Mouse (Mus musculus): ENCODE results near the gene Ldlrap1.

Gene Ldlrap1

DNA sequence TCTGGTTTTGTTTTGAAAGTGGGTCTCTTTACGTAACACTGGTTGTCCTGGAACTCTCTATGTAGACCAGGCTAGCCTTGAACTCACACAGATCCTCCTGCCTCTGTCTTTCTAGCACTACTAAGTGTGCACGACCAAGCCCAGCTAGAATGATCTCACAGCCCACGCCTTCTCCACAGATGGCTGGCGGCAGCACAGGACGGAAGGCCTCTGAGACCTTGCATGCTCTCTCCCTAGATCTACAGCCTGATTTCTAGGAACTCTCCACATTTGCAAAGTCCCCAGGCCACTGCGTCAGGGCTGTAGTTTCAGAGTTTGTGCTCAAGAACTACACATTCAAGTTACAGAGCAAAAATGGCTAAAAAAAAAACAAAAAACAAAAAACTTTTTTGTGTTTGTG lies 6.3 kb upstream of the Ldlrap1 start:
- DNase-seq, result no peak

DNA sequence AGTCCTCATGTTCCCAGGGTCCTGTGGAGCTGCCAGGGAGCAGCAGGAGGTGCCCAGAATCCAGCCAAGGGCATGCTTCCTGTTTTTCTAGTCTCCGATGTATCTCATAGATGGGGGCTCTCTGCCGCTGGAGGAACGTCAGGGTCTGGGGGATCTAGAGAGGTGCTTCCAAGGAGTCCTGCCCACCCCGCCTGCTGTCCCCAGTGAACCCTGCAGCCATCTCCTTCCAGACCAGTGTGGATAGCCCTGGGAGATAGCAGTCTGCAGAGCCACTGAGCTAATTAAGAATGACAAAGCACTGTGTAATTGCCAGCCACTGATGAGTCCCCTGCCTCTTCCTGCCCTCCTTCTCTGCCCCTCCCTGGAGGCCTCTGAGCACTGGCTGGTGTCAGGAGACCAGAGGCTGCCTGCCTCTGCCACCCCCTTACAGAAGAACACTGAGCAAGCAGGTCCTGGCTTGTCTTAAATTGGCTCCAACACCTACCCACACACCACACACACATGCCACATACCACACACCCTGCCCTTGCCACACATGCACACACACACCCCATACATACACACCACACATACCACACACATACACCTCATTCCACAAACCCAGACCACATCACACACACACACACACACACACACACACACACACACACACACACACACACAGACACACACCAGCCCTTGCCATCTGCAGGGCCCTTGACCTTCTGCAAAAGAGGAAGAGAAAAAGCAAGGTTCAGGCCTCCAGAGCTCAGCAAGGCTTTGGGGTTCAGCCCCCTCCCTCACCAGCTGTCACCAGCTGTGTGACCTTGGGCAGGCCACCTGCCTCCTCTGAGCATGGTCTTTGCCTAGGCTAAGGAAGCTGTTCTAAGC lies 5.2 kb upstream of the Ldlrap1 start:
- DNase-seq, result peak; percentile 54 to 79

DNA sequence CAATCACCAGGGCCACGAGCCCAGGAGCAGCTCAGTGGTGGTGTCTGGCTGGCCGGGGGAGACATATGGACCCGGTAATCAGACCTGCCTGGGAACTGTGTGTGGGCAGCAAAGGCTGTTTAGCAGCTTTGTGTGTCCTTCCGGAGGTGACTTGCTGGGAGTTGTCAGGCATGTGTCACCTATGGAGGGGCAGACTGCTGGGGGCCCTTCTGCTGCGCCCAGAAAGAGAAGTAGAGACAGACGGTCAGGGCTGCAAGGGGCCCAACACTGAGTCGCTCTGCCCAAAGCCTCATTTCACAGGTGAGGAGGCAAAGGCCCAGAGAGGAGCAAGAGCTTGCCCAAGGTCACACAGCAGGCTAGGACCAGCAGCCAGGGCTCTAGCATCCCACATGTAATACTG lies 2.1 kb upstream of the Ldlrap1 start:
- DNase-seq, result no peak

DNA sequence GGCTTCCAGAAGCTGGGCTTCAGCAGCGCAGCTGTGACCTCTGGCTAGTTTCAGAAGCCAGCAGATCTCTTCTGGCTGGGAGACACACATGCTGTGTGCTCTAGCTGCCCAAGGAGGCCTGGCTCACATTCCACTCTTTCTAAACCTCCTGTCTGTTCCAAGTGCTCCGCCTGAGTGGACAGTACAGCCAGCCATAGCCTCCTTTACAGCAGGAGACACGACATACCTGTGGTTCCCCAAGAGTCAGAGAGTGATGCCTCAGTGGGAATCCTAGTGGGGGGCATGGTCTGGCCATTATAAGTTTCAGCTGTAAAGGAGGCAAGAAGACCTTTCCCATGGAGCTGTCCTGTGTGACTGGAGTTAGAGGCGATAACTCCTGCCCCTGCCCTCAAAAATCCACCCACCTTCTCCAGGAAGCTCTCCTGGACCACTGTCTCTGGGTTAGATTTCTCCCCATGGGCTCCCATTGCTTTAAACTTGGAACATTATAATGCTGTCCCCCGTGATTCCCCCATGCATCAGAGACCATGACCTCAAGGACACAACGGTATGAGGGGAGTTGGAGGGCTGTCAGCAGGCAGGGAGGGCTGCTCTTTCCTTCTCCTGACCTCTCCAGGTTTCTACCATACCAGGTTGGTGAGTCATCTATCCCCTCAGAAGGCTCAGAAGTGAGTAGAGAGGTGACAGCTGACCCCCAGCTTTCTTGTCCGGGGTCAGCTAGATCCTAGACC lies 1.4 kb upstream of the Ldlrap1 start:
- DNase-seq, result no peak

DNA sequence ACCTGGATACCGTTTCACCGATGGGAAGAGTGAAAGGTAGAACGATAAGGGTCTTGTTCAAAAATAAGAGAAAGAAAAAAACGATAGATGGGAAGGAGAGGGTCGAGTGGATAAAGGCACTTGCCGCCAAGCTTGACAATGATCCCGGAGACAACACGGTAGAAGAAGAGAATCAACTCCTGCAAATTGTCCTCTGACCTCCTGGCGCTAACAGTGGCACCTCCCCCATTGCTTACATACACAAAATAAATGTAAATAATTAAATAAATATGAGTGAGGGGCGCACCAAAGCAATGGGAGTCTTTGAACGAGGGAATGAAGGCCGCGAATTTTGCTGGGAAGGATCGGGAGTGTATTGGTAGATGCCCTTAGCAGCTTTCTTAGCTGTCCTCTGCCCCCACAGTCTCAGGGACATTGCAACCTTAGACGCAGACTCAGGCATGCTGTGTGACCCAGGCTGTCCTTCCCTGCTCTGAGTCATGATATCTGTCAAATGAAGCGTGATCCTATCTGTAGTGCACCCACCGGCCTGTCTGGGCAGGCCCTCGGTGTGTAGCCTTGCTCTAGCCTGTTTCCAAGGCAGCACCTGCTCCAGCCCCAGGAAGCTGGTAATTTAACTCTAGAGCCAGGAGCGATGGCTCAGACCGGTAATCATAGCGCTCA lies 533 bp upstream of the Ldlrap1 start:
- DNase-seq, result no peak

DNA sequence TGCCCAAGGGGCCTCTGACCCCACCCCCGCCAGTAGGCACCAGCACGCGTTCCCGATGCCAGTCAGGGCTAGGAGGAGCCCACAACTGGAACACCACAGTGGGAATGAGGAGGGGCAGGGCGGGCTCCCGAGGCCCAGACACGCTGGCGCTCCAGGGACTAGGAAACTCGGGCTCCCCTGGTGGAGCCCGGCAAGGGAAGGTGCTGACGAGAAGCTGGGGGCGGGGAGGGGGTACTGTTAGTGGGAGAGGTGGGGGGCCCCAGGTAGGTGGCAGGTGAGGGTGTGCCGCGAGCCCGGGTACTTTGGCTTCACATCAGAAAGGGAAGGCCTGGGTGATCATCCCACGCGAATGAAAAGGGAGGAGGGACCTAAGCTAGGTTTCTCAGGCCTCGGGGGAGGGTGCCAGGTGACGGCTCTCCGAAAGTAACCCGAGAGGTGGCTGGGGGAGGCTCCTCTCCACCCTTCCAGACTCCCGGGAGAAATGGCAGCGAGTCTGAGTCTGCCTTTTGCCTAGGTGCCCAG lies 859 bp downstream of the Ldlrap1 start:
- peak in 1 of 2 experiments; percentile 38 for DNase-seq

DNA sequence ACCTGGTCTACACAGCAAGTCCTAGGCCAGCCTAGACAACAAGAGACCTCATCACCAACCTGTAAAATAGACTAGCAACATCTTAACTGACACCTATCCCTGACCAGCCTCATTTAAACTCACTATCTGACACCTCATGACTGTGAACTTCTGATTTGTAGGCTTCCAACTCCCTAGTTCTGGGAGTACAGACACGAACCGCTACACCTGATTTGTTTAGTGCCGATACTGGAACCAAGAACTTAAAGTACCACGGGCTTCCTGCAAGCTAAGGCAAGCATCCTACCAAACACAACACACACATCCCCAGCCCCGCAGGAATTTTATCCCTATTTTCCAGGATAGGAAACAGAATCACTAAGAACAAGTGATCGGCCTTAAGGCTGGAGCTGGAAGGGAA lies 1.5 kb downstream of the Ldlrap1 start:
- DNase-seq, result no peak

DNA sequence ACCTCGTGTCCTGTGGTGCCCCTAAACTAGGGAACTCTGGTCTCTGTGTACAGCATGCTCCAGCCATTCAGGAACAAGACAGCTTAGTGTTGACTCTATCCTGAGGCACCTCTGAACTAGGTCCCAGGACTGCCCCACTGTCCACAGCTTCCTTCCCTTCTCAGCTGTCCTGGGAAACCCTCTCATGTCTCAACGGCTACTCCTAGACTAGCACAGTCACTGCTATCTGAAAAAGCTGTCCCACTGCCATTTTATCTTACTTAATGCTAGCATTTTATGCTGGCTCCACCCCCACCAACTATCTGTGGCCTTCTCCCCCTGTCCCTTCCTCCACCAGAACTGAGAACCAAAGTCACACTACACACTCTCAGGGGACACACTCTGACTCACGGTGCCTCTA lies 3.5 kb downstream of the Ldlrap1 start:
- no peak for DNase-seq

DNA sequence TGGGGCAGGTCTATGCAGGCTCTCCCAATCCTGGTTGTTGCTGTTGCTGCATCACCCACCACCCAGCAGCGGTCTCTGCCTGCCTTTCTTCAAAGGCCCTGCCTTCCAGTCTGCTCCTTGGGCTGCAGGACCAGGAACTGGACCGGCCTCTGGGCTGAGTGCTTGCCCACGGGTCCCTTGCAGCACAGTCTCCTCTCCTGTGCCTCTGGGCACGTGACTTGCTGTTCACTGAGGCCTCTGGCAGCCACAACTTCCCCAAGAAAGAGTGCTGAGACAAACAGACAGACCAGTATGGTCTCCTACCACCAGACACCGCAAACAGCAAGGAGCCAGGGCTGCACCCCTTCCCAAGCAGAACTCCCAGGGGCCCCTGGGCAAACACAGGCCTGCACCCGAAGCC lies 5.5 kb downstream of the Ldlrap1 start:
- DNase-seq, result no peak

DNA sequence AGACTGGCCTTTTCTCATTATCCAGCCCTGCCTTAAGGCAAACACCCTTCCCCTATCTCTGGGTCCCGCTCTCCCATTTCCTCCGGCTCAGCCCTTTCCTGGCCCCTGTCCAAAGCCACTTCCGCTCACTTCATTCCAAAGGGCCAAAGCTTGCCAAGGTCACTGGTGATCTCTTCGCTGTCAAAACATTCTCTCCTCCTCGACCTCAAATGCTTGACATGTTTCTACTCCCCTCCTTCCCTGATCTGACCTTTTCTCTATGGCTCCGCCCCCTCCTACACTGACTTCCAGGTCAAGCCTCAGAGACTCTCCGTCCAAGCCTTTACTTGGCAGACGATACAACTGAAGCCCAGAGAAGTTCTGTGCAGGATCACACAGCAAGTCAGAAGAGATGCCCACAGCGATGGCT lies 7.0 kb downstream of the Ldlrap1 start:
- no peak for DNase-seq

DNA sequence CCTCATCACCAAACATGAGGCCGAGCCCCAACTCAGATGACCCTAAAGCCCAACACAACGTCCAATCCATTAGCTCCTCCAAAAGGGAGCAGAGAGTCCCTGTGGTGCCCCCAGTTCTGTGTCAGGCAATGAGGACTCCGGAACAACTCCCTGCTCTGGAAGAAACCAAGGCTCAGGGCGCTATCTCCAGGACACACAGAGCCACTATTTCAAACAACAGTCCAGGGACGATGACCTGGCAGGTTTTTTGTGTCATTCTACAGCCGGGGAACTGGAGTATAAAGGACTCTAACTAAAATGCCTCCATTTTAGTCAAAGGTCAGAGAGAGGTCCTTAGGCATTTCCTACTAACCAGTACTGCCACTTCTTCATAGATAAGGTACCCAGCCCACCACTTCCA lies 7.5 kb downstream of the Ldlrap1 start:
- no peak for DNase-seq

DNA sequence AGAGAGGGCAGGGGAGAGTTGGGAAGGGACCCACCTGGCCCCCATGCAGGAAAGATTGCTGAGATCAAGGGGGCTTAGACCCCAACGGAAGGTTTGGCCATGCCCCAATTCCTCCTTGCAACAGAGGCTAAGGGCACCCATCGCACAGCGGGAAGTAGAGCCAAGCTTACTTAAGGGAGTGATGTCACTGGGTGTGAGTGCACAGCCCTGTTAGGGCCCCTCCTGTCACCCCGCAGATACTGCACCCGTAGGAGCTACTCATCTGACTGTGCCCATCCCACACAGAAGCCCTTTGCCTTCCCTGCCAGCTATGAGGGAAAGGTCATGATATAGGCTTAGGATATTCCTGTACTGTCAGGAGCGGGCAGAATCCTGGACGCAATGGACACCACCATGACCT lies 8.3 kb downstream of the Ldlrap1 start:
- no peak for DNase-seq

DNA sequence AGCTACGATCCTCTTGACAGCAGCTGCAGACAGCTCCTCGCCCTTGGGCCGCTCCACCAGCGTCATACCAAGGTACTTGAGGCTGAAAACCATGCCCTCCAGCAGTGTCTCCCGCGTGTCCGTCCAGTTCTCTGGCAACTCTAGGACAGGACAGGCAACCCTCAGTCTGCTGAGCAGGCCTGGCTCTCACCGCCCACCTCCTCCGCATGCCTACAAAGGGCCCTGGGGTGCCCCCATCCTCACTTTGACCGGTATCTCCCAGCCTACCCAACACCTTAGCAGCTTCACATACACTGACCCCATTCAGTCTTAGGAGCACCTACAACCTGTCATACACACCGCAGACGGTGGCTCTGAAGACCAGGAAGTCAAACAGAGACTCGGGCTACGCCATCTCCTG lies 8.9 kb downstream of the Ldlrap1 start:
- no peak for DNase-seq

DNA sequence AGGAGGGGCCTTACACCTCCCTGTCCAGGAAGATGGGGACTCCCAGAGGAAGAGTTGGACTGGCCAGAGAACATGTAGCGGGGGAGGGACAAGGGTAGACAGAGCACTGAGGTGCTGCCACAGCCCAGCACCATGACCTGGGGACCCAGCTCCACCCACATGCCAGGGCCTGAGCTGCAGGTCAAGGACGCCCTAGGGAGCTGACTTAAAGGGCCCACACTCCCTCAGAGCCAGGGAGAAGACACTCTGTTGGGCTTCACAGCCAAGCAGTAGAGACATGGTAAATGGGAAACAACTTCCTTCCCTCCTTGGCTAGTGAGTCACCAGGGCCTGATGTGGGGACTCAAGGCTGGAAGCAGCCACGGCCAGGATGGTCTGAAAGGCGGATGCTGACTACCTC lies 9.5 kb downstream of the Ldlrap1 start:
- DNase-seq, result no peak

DNA sequence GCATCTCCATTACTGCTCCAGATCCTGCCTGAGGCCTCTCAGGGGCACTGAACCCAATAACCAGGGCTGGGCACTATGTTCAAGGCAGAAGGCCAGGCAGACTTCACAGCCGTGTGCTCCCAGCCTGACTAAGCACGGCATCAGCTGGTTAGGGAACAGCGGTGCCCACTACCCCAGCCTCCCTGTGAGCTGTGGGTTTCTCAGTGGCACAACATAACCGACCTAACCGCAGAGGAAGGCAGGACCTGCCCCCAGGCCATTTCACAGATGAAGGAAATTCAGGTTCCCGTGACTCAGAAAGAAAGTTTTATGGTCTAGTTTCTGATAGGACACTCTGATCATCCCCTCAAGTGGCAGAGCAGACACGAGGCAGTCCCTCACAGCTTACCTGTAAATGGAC lies 10.9 kb downstream of the Ldlrap1 start:
- no peak for DNase-seq

DNA sequence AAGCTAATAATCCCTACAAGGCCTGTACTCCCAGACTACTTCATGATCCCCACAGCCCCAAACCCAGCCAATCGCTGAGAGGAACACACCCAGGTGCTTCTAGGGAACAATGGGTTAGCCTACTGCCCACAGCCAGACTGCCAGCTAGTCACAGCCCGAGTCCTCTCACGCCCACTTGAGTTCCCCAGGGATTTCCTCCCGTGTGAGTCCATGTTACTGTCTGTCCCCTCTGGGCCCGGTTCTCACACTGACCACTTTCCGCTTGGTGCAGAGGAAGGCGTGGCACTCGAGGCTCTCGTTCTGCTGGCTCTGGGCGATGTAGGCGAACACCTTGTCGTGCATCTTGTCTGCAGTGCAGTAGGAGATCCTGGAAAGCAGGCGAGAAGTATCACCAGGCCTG lies 12.9 kb downstream of the Ldlrap1 start:
- no peak for DNase-seq

DNA sequence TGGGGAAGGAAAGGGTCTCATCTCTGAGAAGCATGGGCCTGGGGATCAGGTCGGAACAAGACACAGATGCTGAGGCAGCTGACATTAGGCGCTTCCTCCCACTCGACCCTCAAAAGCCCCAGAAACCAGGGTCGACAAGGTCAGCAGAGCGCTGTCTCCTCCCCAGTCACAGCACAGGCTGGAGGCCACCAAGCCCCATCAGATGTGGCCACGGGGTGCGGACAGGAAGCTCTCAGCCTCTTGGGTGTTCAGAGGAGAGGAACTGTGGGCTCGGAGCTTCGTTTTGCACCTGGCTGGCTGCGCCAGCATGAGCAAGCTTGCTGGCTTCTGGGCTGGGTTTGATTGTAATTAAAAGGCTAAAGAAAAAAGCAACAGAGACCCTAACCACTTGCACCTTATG lies 13.5 kb downstream of the Ldlrap1 start:
- peak; percentile 55 to 70 for DNase-seq

DNA sequence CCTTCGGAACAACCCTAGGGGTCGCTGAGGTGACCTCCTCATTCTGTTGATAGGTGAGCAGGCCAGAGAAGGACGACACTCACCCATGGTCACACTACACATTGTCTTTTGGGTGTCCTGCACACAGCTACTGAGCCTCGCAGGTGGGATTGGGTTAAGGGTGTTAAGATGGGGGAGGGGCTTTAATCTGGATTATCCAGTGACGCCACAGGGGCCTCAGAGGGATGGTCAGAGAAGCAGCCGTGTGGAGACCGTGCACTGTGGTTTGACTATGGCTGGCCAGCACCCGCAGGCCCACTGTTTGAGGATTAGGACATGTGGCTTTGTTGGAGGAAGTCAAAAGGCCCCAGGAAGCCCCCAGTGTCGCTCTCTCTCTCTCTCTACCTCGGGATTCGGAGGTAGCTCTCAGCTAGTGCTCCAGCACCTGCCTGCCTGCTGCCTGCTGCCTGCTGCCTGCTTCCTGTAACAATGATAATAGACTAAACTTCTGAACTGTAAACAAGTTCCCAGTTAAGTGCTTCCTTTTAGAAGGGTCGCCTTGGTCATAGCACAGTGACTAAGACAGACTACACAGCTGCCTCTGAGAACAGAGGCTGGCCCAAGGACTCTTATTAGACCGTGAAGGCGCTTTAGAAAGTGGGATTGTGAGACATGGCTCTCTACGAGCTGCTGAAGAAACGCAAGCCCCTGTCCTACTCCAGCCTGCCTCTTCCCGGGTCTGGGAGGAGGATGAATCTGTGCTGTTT lies 14.1 kb downstream of the Ldlrap1 start:
- peak; percentile 48 to 66 for DNase-seq

DNA sequence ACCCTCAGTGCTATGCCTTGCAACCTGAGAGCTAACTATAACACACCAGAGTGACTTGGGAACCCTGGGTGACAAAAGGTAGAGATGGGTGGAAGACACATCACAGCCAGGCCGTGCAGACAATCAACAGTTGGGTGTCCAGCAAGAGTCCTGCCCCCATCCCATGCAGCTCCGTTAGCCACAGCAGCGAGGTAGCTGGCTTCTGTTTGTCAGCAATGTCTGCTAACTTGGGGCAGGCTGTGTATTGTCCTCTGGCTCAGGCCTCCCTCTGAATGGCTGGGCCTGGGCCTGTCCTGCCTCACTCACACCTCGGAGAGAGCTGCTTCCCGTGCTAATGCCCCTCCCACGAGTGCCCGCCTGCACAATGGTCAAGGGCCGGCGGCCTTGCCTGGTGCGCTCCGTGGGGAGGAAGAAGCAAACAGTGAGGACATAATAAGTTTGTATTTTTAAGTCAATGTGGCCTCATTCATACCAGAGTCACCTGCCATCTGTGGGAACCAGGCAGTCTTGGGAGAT lies 14.9 kb downstream of the Ldlrap1 start:
- DNase-seq, result no peak

DNA sequence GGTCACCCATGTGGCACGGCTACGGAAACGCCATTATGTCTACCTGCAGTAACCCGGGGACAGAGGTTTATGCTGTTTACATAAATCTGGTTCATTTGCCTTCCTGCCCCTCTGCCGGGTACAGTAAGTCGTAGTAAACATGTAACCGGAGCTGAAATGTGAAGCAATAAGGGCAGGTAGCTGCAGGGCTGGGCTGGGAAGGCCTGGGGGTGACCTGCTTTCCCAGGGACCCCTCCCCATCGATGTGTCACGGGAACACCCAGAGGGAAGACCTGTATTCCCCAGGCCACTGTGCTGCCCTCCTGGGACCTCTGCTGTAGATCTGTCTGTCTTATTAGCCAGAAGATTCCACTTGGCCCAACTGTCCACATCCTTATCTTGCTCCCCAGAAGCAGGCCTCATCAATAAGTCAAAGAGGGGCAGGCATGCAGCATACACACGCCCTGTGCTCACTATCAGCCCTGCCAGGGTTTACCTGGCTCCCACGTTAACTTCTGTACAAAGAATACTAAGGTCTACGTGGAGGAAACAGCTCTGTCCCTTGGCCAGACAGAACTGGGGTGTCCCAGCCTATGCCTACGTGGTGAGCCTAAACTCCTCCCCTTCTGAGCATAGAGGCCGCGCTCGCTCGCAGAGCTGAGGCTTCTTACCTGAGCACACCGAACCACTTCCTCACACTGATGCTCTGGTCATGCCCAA lies 16.0 kb downstream of the Ldlrap1 start:
- peak; percentile 14 to 37 for DNase-seq

DNA sequence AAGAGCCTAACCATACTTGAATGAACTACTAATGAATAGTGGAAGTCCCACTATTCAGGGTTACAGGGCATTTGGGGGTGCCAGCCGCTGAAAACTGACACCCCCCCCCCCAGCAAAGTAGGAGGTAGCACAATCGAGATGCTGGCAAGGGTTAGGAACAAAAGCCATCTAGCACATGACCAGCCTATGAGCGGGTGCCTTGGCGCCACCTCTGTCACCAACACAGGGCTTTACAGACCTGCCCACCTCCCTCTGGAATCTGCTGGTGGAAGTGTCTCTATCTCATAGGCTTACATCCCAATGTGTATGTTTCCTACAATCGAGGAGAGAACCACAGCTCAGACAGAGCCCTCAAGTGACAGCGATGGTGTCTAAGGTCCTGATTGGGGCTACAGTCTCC lies 17.0 kb downstream of the Ldlrap1 start:
- peak in 1 of 2 experiments; percentile 40 for DNase-seq

DNA sequence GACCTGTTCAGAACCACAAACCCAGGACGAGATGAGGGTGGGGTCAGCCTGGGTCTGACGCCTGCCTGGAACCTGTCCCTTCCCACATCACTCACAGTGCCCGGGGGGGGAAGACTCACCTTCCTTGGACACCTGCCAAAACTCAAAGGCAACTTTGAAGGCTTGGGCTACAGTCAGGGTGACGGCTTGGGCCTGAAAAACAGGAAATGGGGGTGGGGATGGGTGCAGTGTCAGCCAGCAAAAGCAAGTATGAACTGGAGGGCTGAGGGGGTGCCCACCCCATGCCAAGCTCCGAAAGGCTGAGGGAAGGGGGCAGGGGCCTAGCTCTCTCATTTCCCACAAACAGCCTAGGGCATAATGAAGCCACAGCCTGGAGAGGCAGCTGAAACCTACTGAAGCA lies 17.6 kb downstream of the Ldlrap1 start:
- DNase-seq, result peak; percentile 70 to 83

All from thymus, postnatal 36 days (tissue).